ENCODE assay signal across 16 mouse cellular contexts in genomic region chr7:125568888-125569287, GRCm38 (mm10). TPM values are rescaled to one million over a fixed set of nuclear protein-coding genes. Genes with fewer than 3 reads are reported as not detected.
"Had no signal": no experiment of that assay in that cellular context is flagged by ENCODE, and none has a peak within 500 bp of the region (broad histone marks: within the 10 kb centered on the region; RNA-seq: fewer than 3 reads in every experiment).

No protein-coding gene starts in this region.

- H3K27ac ChIP-seq: limb, embryonic 12.5 days; liver, embryonic 12.5 days; liver, embryonic 15.5 days; macrophage; midbrain, embryonic 13.5 days had no signal

- DNase-seq: kidney, adult 18-20 months; kidney, adult 9 months; kidney, postnatal 14 days; kidney, postnatal 4 days; liver; lung, adult 18-20 months; thymus, adult 18-20 months; thymus, postnatal 36 days had no signal

- H3K4me2 ChIP-seq: limb, embryonic 12.5 days; liver, embryonic 12.5 days; liver, embryonic 15.5 days; midbrain, embryonic 13.5 days had no signal

- H3K27me3 ChIP-seq: limb, embryonic 12.5 days; liver, embryonic 12.5 days; liver, embryonic 15.5 days; midbrain, embryonic 13.5 days had no signal

- H3K36me3 ChIP-seq: limb, embryonic 12.5 days; midbrain, embryonic 13.5 days had no signal

- ATAC-seq: intestine, embryonic 16.5 days; liver, embryonic 12.5 days; midbrain, embryonic 13.5 days; midbrain, embryonic 16.5 days had no signal

- H3K4me3 ChIP-seq: limb, embryonic 12.5 days; liver, embryonic 12.5 days; liver, embryonic 15.5 days; midbrain, embryonic 13.5 days had no signal

- H3K4me1 ChIP-seq: limb, embryonic 12.5 days had no signal

- H3K9ac ChIP-seq: limb, embryonic 12.5 days; liver, embryonic 12.5 days; liver, embryonic 15.5 days; midbrain, embryonic 13.5 days had no signal

- H3K9me3 ChIP-seq: limb, embryonic 12.5 days; liver, embryonic 12.5 days; liver, embryonic 15.5 days; midbrain, embryonic 13.5 days had no signal

RNA-seq across cellular contexts. Expression of gene Il21r, which starts 34.3 kb away (rescaled TPM):
- polyA plus RNA-seq: neural tube, embryonic 14.5 days had no signal
